Mouse (Mus musculus): ENCODE data around the gene Abcc12. TPM values are rescaled to one million over a fixed set of nuclear protein-coding genes. Genes with fewer than 3 reads are reported as not detected.

Abcc12 gene
- polyA plus RNA-seq, 1 experiment from 2014 or later = not detected

- H3K4me1 ChIP-seq = no peaks in the 10 kb centered on the region
- no peaks in the 10 kb centered on the region for H3K27me3 ChIP-seq (ENCODE audit: poor library complexity, severe bottlenecking)
- H3K4me3 ChIP-seq = no peak overlapping the region
- H3K9me3 ChIP-seq = no peaks in the 10 kb centered on the region
- DNase-seq (ENCODE audit: extremely low spot score, low spot score) = no peak
- 84% methylated on average over 5 of the region's 5 CpGs for WGBS
- no peaks in the 10 kb centered on the region for H3K36me3 ChIP-seq (replicated peaks)
- no peak overlapping the region for H3K27ac ChIP-seq
Observed at GRCm38 (mm10) chr8:86595671-86596070, 15.2 kb upstream of the Abcc12 start.

GRCm38 (mm10) chr8:86594159-86594796, 13.8 kb upstream of the Abcc12 start:
- Histone ChIP-seq H3K27me3 (ENCODE audit: poor library complexity, severe bottlenecking) (no peaks in the 10 kb centered on the region), H3K4me3 (no peak overlapping the region), H3K4me1 (no peaks in the 10 kb centered on the region), H3K36me3 (replicated peaks) (no peaks in the 10 kb centered on the region), H3K27ac (no peak overlapping the region), H3K9me3 (no peaks in the 10 kb centered on the region)
- no peak for DNase-seq (ENCODE audit: extremely low spot score, low spot score)
- 81% methylated on average over 3 of the region's 3 CpGs for WGBS

- DNase-seq (ENCODE audit: extremely low spot score, low spot score) = no peak
- H3K4me1 ChIP-seq = no peaks in the 10 kb centered on the region
- H3K27ac ChIP-seq = no peak overlapping the region
- H3K4me3 ChIP-seq = no peak overlapping the region
- WGBS = 69% methylated on average over 10 of the region's 10 CpGs
- no peaks in the 10 kb centered on the region for H3K27me3 ChIP-seq (ENCODE audit: poor library complexity, severe bottlenecking)
- H3K36me3 ChIP-seq (replicated peaks) = no peaks in the 10 kb centered on the region
- H3K9me3 ChIP-seq = no peaks in the 10 kb centered on the region
Observed at GRCm38 (mm10) chr8:86593099-86593498, 12.6 kb upstream of the Abcc12 start.

- Histone ChIP-seq H3K4me3 (no peak overlapping the region), H3K36me3 (replicated peaks) (no peaks in the 10 kb centered on the region), H3K4me1 (0 out of 2 replicates have a peak, but pooled peaks cover 3% of the 10 kb centered on the region), H3K27ac (no peak overlapping the region), H3K9me3 (no peaks in the 10 kb centered on the region), H3K27me3 (ENCODE audit: poor library complexity, severe bottlenecking) (no peaks in the 10 kb centered on the region)
- WGBS = 94% methylated on average over 5 of the region's 5 CpGs
- no peak for DNase-seq (ENCODE audit: extremely low spot score, low spot score)
Observed at GRCm38 (mm10) chr8:86588338-86588737, 7.9 kb upstream of the Abcc12 start.

- Histone ChIP-seq H3K9me3 (no peaks in the 10 kb centered on the region), H3K36me3 (replicated peaks) (no peaks in the 10 kb centered on the region), H3K4me3 (no peak overlapping the region), H3K4me1 (0 out of 2 replicates have a peak, but pooled peaks cover 3% of the 10 kb centered on the region), H3K27ac (no peak overlapping the region), H3K27me3 (ENCODE audit: poor library complexity, severe bottlenecking) (no peaks in the 10 kb centered on the region)
- 60% methylated on average over 6 of the region's 6 CpGs for WGBS
- no peak for DNase-seq (ENCODE audit: extremely low spot score, low spot score)
Observed at GRCm38 (mm10) chr8:86586642-86587041, 6.2 kb upstream of the Abcc12 start.

- DNase-seq (ENCODE audit: extremely low spot score, low spot score) = no peak
- H3K4me1 ChIP-seq = 0 out of 2 replicates have a peak, but pooled peaks cover 3% of the 10 kb centered on the region
- H3K27me3 ChIP-seq (ENCODE audit: poor library complexity, severe bottlenecking) = no peaks in the 10 kb centered on the region
- no peak overlapping the region for H3K27ac ChIP-seq
- H3K9me3 ChIP-seq = no peaks in the 10 kb centered on the region
- H3K4me3 ChIP-seq = no peak overlapping the region
- WGBS = 43% methylated on average over 5 of the region's 5 CpGs
- H3K36me3 ChIP-seq (replicated peaks) = no peaks in the 10 kb centered on the region
Observed at GRCm38 (mm10) chr8:86586058-86586457, 5.6 kb upstream of the Abcc12 start.

GRCm38 (mm10) chr8:86585532-86585931, 5.0 kb upstream of the Abcc12 start:
- peak; percentile 74 for DNase-seq (ENCODE audit: extremely low spot score, low spot score)
- Histone ChIP-seq H3K4me3 (peak overlapping the region; percentile 56), H3K27ac (peak overlapping the region; percentile 66), H3K27me3 (ENCODE audit: poor library complexity, severe bottlenecking) (no peaks in the 10 kb centered on the region), H3K4me1 (0 out of 2 replicates have a peak, but pooled peaks cover 3% of the 10 kb centered on the region), H3K36me3 (replicated peaks) (no peaks in the 10 kb centered on the region), H3K9me3 (no peaks in the 10 kb centered on the region)
- WGBS = 2% methylated on average over 16 of the region's 16 CpGs

GRCm38 (mm10) chr8:86585118-86585517, 4.6 kb upstream of the Abcc12 start:
- H3K27me3 ChIP-seq (ENCODE audit: poor library complexity, severe bottlenecking) = no peaks in the 10 kb centered on the region
- peak overlapping the region; percentile 56 for H3K4me3 ChIP-seq
- H3K27ac ChIP-seq = peak overlapping the region; percentile 66
- 6% methylated on average over 11 of the region's 11 CpGs for WGBS
- peak; percentile 80 for DNase-seq (ENCODE audit: extremely low spot score, low spot score)
- H3K9me3 ChIP-seq = no peaks in the 10 kb centered on the region
- H3K4me1 ChIP-seq = 0 out of 2 replicates have a peak, but pooled peaks cover 3% of the 10 kb centered on the region
- H3K36me3 ChIP-seq (replicated peaks) = no peaks in the 10 kb centered on the region

GRCm38 (mm10) chr8:86581921-86582331, 1.4 kb upstream of the Abcc12 start:
- Histone ChIP-seq H3K27ac (no peak overlapping the region), H3K4me1 (0 out of 2 replicates have a peak, but pooled peaks cover 2% of the 10 kb centered on the region), H3K36me3 (replicated peaks) (no peaks in the 10 kb centered on the region), H3K9me3 (no peaks in the 10 kb centered on the region), H3K4me3 (no peak overlapping the region), H3K27me3 (ENCODE audit: poor library complexity, severe bottlenecking) (no peaks in the 10 kb centered on the region)
- WGBS = 77% methylated on average over 4 of the region's 4 CpGs
- no peak for DNase-seq (ENCODE audit: extremely low spot score, low spot score)

GRCm38 (mm10) chr8:86578693-86579092, 1.8 kb downstream of the Abcc12 start:
- H3K27me3 ChIP-seq (ENCODE audit: poor library complexity, severe bottlenecking) = no peaks in the 10 kb centered on the region
- 85% methylated on average over 8 of the region's 8 CpGs for WGBS
- no peak overlapping the region for H3K27ac ChIP-seq
- no peaks in the 10 kb centered on the region for H3K4me1 ChIP-seq
- no peak overlapping the region for H3K4me3 ChIP-seq
- no peaks in the 10 kb centered on the region for H3K36me3 ChIP-seq (replicated peaks)
- no peak for DNase-seq (ENCODE audit: extremely low spot score, low spot score)
- no peaks in the 10 kb centered on the region for H3K9me3 ChIP-seq

- Histone ChIP-seq H3K9me3 (no peaks in the 10 kb centered on the region), H3K27me3 (ENCODE audit: poor library complexity, severe bottlenecking) (no peaks in the 10 kb centered on the region), H3K4me3 (no peak overlapping the region), H3K36me3 (replicated peaks) (no peaks in the 10 kb centered on the region), H3K4me1 (no peaks in the 10 kb centered on the region), H3K27ac (no peak overlapping the region)
- DNase-seq (ENCODE audit: extremely low spot score, low spot score) = no peak
- 76% methylated on average over 9 of the region's 9 CpGs for WGBS
Observed at GRCm38 (mm10) chr8:86578076-86578475, 2.4 kb downstream of the Abcc12 start.

- Histone ChIP-seq H3K4me1 (no peaks in the 10 kb centered on the region), H3K4me3 (no peak overlapping the region), H3K27me3 (ENCODE audit: poor library complexity, severe bottlenecking) (no peaks in the 10 kb centered on the region), H3K36me3 (replicated peaks) (no peaks in the 10 kb centered on the region), H3K9me3 (no peaks in the 10 kb centered on the region), H3K27ac (no peak overlapping the region)
- 93% methylated on average over 8 of the region's 8 CpGs for WGBS
- no peak for DNase-seq (ENCODE audit: extremely low spot score, low spot score)
Observed at GRCm38 (mm10) chr8:86577547-86577946, 2.9 kb downstream of the Abcc12 start.

GRCm38 (mm10) chr8:86563674-86564073, 16.8 kb downstream of the Abcc12 start:
- no peak for DNase-seq (ENCODE audit: extremely low spot score, low spot score)
- H3K27ac ChIP-seq = no peak overlapping the region
- H3K27me3 ChIP-seq (ENCODE audit: poor library complexity, severe bottlenecking) = no peaks in the 10 kb centered on the region
- H3K4me3 ChIP-seq = no peak overlapping the region
- H3K9me3 ChIP-seq = no peaks in the 10 kb centered on the region
- H3K36me3 ChIP-seq (replicated peaks) = no peaks in the 10 kb centered on the region
- 87% methylated on average over 9 of the region's 9 CpGs for WGBS
- H3K4me1 ChIP-seq = peaks cover 22% of the 10 kb centered on the region

Data from forebrain, embryonic 10.5 days (tissue).